Mouse (Mus musculus) c-Kit-positive CD71-positive TER-119-negative erythroid progenitor cells, embryonic 14.5 days (primary cell): ENCODE data around the gene Pon3.
"Not testable (repeated sequence)": the region's sequence is repeated elsewhere in the genome, so short reads cannot be mapped to it uniquely, and the experiment has no call there.

Experiments used
- DNase-seq: peaks from one replicate; pipeline ENCODE4 v3.0.0-alpha.2; 2013; ENCODE audit warnings: low read depth

Pon3 gene

GRCm38 (mm10) chr6:5254869-5255268 is 1.2 kb downstream of the Pon3 start:
- no peak for DNase-seq

- DNase-seq = no peak
Measured at GRCm38 (mm10) chr6:5245926-5246325, 10.2 kb downstream of the Pon3 start.

- DNase-seq = no peak
Measured at GRCm38 (mm10) chr6:5238799-5239198, 17.3 kb downstream of the Pon3 start.

- DNase-seq = no peak
Measured at GRCm38 (mm10) chr6:5237510-5237909, 18.6 kb downstream of the Pon3 start.

- peak; percentile 34 for DNase-seq
Measured at GRCm38 (mm10) chr6:5236843-5237371, 19.2 kb downstream of the Pon3 start.

- DNase-seq = no peak
Measured at GRCm38 (mm10) chr6:5234563-5234962, 21.5 kb downstream of the Pon3 start.

- no peak for DNase-seq
Measured at GRCm38 (mm10) chr6:5233812-5234211, 22.3 kb downstream of the Pon3 start.

- DNase-seq = no peak
Measured at GRCm38 (mm10) chr6:5232022-5232421, 24.1 kb downstream of the Pon3 start.

GRCm38 (mm10) chr6:5230261-5230660 is 25.8 kb downstream of the Pon3 start:
- DNase-seq = no peak

GRCm38 (mm10) chr6:5223551-5223950 is 32.5 kb downstream of the Pon3 start:
- not testable (repeated sequence) for DNase-seq

GRCm38 (mm10) chr6:5222080-5222479 is 34.0 kb downstream of the Pon3 start:
- no peak for DNase-seq

- peak; percentile 28 for DNase-seq
Measured at GRCm38 (mm10) chr6:5218190-5218589, 37.9 kb downstream of the Pon3 start.

GRCm38 (mm10) chr6:5207817-5208216 is 48.3 kb downstream of the Pon3 start:
- DNase-seq = no peak

GRCm38 (mm10) chr6:5199916-5200315 is 56.2 kb downstream of the Pon3 start:
- no peak for DNase-seq

- DNase-seq = no peak
Measured at GRCm38 (mm10) chr6:5199376-5199905, 56.6 kb downstream of the Pon3 start.

GRCm38 (mm10) chr6:5198590-5198989 is 57.5 kb downstream of the Pon3 start:
- DNase-seq = no peak

GRCm38 (mm10) chr6:5193693-5194092 is 62.4 kb downstream of the Pon3 start, which contains the start of gene Pon1:
Pon1 (minus strand) TSS chr6:5193946.
- no peak for DNase-seq

GRCm38 (mm10) chr6:5190761-5191160 is 65.3 kb downstream of the Pon3 start:
- DNase-seq = no peak

GRCm38 (mm10) chr6:5189507-5189906 is 66.6 kb downstream of the Pon3 start:
- DNase-seq = no peak

GRCm38 (mm10) chr6:5188938-5189337 is 67.1 kb downstream of the Pon3 start:
- no peak for DNase-seq

GRCm38 (mm10) chr6:5188036-5188435 is 68.0 kb downstream of the Pon3 start:
- no peak for DNase-seq

GRCm38 (mm10) chr6:5187586-5187985 is 68.5 kb downstream of the Pon3 start:
- DNase-seq = no peak

GRCm38 (mm10) chr6:5186229-5186950 is 69.7 kb downstream of the Pon3 start:
- DNase-seq = no peak

GRCm38 (mm10) chr6:5180645-5181044 is 75.4 kb downstream of the Pon3 start:
- no peak for DNase-seq
